Mouse (Mus musculus): ENCODE data around the gene Spsb3.

The Spsb3 gene

DNA sequence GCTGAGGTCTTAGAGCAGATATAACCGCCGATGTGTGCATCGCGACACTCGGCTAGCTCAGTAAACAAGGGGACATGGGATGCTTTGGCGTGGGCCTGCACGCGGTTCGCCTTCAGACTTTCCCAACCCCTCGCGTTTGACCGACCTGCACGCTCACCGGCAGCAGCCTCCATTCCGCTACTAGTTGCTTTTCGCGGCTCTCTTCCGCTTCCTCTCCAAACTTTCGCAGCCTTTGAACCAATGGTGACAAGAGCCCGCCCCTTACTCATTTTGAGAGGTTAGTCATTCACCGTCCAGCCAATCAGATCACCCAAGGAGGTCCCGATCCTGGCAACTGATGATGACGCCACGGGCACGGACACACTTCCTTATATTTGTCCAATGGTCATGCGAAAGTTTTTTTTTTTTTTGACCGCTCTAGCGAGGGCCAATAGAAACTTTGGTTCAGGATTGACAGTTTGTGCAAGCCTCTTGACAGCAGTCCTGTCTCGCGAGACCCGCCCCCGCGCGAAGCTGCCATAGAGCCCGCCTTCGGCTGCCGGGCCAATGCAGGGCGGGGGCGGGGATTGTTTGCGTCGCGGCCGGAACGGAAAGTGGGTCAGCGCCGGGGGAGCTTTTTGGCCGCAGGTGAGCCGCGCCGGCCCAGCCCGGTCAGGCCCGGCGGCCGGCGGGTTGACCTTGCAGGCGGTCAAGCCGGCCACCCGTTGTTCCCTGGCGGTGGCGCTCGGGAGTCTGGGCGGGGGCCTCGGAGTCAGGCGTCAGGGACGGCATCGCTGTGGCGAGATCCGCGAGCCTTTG lies at the start of gene Spsb3, which contains the start of gene Nubp2:
Gene Spsb3 (plus strand): TSS at position 510 of the 798 bp plus-strand sequence.
Gene Nubp2 (minus strand): TSS at position 216 of the 798 bp plus-strand sequence.
- ATAC-seq (ENCODE audit: insufficient number of reproducible peaks, low FRiP score, low TSS enrichment) = peak; percentile 87

DNA sequence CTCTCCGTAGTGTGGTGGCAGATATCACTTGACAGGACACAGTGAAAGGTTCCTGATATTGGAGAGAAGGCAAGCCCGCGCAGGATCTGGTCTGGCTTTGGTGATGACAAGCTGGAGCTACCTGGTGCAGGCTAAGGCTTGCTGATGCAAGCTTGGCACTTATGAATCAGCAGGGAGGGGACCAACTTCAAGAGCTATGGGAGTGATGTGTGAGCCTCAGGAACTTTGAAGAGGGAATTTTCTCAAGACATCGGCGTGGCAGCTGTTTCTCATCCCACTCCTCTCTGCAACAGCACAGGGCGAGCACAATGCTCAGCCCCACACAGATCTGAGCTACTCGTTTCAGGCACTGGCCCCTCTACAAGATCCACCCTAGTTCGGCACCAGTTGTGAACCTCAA lies 46.6 kb upstream of the Spsb3 start, which contains the start of gene Hagh:
Gene Hagh (plus strand): TSS at position 302 of the 400 bp plus-strand sequence.
- ATAC-seq (ENCODE audit: insufficient number of reproducible peaks, low FRiP score, low TSS enrichment) = no peak

DNA sequence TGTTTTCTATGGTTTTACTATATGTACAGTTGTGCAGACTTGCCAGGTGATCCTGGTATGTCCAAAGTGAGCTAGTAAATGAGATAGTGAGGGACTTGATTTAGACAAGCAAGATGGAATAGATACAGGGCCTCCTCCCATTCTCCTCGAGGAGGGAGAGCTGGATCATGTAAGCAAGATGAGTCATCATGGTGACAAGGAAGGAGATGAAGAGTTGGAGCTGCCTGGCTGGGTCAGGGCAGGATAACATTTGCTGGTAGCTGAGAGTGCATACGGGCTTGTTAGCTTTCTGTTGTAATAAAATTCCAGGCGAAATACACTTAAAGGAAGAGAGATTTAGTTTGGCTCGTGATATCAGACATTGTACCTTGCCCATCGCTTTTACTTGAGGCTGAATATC lies 46.1 kb upstream of the Spsb3 start:
- no peak for ATAC-seq (ENCODE audit: insufficient number of reproducible peaks, low FRiP score, low TSS enrichment)

DNA sequence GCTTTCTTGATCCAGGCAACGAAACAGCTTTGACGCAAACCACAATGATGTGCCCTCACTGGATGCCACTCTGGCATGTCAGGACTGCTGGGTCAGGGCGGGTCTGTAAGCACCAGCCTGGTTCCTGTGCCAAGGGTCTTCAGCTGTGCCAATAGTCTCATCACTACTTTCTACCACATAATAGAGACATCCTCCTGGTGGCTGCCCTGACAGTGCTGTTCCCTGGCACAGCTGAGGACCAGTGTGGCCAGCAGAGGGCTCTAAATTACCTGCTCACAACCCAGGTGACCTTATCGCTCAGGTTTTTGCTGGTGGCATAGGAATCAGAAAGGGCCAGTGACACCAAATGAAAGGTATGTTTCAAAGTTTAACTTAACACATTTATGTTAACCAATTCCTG lies 45.3 kb upstream of the Spsb3 start:
- ATAC-seq (ENCODE audit: insufficient number of reproducible peaks, low FRiP score, low TSS enrichment) = no peak

DNA sequence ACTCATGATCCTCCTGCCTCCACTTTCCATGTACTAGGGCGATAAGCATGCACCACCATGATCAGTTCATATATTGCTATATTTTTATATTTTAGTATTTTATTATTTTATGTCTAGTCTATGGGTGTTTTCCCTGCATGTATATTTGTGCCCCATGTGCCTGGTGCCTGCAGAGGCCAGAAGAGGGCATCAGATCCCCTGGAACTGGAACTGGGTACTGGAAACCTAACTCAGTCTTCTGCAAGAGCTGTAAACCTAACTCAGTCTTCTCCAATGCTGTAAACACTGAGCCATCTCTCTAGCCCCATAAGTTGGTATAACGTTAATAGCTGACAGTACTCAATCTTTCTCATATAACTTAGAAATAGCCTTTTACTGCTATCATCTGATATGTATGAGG lies 43.8 kb upstream of the Spsb3 start:
- no peak for ATAC-seq (ENCODE audit: insufficient number of reproducible peaks, low FRiP score, low TSS enrichment)

DNA sequence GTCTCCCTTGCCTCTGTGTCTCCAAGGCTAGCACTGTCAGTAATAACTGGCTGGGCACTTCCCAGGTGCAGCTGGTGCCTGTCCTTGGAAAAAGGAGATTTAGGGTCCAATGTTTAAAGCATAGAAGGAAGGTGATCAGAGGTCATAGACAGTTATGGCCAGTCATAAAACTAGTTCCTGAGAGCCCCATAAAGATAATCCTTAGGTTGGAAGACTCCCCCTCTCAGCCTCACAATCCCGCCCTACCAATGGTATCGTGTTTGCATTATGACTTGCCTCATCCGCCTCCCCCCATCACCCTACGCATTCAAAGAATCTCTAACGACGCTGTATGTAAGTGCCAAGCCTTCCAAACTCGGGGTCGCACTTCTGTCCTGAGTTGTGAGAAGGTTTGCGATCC lies 41.9 kb upstream of the Spsb3 start:
- no peak for ATAC-seq (ENCODE audit: insufficient number of reproducible peaks, low FRiP score, low TSS enrichment)

DNA sequence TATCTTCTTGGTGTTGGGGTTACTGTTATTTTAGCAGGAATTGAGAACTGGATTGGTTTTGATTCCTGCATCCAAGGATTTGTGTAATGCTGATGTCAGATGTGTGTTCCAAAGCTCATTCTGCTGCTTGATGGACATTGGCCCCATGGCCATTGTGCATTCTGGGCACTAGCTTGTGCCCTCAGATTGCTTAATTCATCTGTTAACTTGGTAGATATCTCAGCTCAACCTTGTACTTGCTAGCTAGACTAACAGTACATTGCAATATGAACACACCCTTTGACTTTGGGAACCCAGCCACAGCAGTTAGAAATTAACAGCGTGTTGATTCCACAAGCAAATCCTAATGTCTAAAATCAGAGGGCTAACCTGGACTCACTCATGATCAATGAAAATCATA lies 39.1 kb upstream of the Spsb3 start:
- no peak for ATAC-seq (ENCODE audit: insufficient number of reproducible peaks, low FRiP score, low TSS enrichment)

DNA sequence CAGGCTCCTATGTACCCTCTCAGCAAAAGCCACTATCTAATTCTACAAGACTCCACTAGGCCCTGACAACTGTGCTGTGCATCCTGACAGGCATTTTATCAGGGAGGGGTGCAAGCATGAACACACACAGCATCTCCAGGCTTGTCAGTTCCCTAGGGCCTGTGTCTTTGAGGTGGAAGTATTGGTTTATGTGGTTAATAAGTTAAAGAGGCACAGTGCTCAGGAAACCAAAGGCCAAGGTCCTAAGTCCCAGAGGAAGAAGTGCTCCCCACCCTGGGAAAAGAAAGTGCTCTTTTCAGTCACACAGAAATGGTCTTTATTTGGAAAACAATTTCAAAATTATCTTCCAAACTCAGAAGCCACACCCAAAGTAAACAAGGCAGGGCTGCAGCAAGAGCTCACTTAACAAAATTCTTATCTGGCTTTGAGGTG lies 37.8 kb upstream of the Spsb3 start:
- ATAC-seq (ENCODE audit: insufficient number of reproducible peaks, low FRiP score, low TSS enrichment) = no peak

DNA sequence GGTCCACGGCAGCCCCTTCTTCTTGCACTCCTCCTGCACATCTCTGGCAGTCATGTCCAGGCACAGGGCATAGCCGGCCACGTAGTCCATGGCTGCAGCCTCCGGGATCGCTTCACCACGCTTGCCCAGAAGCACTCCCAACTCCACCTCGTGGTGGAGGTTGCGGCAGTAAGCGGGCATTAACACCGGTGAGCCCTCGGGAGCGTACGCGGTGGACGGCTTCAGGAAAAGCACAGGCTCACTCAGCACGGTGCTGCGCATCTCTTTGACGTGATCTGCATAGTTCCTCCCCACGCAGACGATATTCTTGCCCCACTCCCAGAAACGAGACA lies 36.7 kb upstream of the Spsb3 start:
- peak; percentile 71 for ATAC-seq (ENCODE audit: insufficient number of reproducible peaks, low FRiP score, low TSS enrichment)

DNA sequence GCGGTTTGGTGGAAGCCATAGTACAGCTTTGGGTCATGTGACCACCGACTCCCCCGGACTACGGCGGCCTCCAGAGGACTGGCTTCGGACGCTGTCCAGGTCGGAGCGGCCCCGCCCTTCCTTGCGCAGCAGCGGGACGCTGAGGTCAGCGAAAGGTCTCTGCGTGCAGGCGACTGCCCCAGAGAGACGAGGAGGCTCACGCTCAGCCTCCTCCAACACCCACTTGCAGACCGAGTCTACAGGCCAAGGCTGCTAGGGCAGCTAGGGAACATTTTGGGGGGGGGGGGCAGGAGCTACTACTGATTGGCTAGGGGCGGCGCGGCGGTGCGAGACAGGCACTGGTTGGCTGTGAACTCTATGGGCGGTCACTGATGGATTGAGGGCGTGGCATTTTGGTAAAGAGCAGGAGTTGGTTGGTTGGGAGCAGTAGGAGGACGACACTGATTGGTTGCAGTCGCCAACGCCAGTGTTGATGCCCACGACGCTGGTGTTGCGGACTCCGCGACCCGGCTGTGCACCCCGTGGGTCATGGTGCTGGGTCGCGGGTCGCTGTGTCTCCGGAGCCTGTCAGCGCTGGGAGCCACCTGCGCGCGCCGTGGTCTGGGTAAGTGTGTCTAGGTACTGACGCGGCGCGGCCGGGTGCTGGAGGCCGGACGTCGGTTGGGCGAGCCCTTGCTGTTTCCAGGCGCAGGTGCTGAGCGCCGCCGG lies 36.2 kb upstream of the Spsb3 start, which contains the start of gene Fahd1:
Gene Fahd1 (minus strand): TSS at position 300 of the 708 bp plus-strand sequence.
- ATAC-seq (ENCODE audit: insufficient number of reproducible peaks, low FRiP score, low TSS enrichment) = peak; percentile 96

DNA sequence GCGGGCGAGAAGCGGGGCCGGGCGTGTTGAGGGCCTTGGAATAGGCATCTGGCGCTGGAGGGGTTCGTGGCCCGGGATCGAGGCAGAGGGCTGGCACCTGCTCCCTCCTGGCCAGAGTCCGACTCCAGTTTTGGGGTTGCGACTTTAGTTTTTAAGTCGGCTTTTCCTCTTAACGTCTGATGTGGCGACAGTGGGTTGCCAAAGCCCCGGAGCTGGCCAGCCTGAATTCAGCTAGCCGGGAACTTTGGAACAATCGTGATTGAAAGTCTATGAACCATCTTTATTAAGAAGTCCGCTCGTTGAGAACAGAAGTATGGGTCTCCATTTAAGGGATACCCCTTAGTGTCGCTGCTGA lies 35.7 kb upstream of the Spsb3 start:
- no peak for ATAC-seq (ENCODE audit: insufficient number of reproducible peaks, low FRiP score, low TSS enrichment)

DNA sequence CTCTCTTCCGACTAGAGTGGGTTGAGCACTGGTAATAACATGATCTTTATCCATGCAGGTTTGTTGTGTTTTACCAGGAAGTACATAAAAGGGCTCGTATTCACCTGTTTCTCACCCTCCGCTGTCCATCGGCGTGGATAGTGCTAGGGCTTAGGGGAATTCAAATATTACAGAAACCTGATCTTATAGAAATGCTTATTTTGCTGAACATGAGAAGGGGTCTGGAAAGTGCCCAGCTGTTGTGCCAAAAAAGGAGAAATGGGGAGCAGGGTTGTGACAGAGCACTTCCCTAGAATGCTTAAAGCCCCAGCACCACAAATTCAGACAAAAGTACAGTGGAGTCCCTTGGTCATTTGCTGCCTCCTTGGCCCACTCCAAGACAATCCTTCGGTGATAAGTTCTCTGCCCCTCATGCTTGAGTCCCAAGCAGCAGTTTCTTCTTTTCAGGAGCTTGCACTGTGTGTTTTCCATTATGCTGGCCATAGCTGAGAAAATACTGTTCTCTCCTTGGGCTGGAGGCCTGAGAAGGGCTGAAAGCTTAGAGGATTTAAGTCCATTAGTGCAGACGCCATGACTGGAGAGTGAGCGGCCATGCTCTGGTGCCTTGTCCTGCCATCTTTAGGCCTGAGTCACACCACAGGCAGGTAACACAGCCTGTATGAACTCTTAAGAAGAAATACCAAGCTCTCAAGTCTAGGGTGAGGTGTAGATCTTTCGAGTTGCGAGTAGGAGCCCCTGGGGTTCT lies 34.9 kb upstream of the Spsb3 start:
- no peak for ATAC-seq (ENCODE audit: insufficient number of reproducible peaks, low FRiP score, low TSS enrichment)

DNA sequence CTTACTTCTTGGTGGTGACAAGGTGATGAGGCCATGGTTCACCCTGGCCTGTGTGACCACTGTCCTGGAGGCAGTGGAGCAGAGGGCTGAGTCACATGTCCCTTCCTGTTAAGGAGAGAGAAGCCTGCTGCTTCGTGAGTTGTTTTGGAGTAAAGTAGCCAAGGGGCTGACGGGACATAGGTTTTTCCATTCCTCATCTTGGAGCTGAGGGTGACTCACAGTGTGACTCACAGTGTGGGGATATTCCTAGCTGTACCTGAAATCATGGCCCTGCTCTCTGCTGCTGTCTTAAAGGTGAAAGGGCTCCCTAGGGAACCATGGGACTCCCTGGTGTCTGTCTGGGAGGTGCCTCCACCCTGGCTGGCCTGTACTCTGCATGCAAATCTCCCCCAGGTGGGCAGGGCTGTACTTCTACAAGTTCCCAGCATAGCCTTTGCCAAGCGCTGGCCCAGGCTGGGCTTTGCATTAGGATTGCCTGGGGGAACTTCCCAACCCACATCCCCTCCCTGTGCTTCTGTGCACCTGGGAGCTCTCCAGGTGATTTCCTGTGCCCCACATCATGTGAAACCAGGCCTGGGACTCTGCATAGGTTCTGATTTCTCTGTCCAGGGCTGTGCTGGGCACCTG lies 30.5 kb upstream of the Spsb3 start:
- no peak for ATAC-seq (ENCODE audit: insufficient number of reproducible peaks, low FRiP score, low TSS enrichment)

DNA sequence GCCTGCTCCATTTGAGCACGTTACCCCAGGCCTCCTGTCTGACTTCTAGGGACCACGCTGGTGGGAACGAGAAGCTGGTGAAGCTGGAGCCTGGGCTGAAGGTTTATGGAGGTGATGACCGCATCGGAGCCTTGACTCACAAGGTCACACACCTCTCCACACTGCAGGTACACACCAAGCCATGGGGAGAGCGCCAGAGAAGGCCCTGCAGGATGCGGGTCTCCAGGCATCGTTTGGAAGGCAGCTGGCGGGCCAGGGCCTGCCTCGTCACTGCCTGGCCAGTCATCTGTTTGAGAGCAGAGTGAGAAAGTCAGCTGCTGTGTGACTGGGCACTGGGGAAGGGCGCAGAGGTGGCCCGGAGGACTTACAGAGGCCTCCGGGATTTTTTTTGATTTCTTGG lies 29.9 kb upstream of the Spsb3 start:
- ATAC-seq (ENCODE audit: insufficient number of reproducible peaks, low FRiP score, low TSS enrichment) = no peak

DNA sequence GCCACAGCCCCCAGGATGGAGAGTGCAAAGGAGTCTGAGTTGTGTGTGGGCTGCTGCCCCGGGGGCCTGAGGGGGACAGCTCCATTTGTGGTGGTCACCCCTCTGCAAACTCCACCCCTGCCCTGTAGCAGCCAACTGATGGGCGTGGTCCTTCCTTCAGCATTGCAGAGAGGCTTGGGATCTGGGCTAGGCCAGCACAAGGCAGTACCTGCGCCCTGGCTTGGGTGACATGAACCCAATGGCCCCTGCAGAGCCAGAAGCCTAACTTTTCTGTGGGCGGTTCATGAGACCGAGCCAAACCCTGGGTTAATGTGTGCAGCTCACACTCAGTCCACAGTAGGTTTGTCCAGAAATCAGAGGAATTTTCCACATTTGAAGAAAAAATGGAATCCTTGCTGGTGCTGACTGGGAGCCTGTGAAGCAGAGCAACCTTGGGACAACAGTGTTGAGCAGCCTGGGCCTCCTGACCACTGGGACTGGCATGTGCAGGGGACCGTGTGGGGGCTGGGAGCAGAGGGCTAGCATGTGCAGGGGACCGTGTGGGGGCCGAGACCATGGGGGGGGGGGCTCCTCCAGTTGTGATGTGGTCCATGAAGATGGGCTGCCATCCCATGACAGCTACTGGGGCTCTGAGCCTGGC lies 28.5 kb upstream of the Spsb3 start:
- ATAC-seq (ENCODE audit: insufficient number of reproducible peaks, low FRiP score, low TSS enrichment) = no peak

DNA sequence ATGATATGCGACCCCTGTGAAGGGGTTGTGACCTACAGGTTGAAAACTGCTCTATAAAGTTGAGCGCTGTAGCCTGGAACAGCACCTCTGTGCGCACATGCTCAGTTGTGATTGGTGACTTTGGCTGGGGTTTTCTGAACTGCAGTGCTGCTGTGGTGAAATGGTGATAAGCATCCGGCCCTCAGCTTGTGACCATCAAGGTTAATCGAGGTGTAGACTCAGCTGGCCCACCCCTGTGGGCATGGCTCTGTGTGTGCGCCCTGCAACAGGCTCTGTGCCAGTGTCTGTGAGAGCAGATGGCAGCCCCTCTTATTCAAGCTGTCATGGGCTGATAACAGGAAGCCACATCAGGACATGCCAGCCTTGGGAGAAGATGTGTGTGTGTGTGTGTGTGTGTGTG lies 27.5 kb upstream of the Spsb3 start:
- ATAC-seq (ENCODE audit: insufficient number of reproducible peaks, low FRiP score, low TSS enrichment) = no peak

DNA sequence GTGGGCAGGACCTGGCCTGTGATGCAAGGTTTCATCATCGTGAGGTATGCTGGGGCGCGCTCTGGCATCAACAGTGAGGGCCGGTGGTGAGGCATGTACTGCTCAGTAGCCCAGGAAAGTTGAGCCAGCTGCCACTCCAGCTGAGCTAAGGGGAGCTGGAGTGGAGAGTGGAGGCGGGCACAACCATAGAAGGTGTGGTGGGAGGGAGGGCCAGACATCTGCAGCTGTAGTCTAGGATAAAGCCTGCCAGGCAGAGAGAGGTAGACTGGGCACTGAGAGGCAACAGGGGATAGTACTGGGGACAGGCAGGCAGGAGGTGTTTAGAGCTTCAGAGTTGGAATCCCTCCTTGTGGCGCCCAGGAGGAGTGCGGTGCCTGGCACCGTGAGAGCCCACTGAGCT lies 26.4 kb upstream of the Spsb3 start:
- ATAC-seq (ENCODE audit: insufficient number of reproducible peaks, low FRiP score, low TSS enrichment) = no peak

DNA sequence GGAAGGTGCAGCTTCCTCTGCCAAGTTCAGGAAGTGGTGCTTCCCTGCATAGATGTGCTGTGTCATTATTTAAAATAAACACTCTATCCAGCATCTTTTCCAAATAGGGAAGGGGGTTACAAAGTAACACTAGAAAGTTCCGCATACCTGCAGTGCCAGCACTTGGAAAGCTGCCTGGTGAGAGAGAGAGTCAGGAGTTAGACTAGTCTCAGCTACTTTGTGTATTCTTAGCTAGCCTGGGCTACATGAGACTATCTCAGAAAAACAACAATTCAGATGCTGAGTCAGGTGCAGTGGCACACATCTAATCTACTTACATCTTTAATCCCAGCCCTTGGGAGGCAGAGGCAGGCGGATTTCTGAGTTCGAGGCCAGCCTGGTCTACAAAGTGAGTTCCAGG lies 24.7 kb upstream of the Spsb3 start:
- no peak for ATAC-seq (ENCODE audit: insufficient number of reproducible peaks, low FRiP score, low TSS enrichment)

DNA sequence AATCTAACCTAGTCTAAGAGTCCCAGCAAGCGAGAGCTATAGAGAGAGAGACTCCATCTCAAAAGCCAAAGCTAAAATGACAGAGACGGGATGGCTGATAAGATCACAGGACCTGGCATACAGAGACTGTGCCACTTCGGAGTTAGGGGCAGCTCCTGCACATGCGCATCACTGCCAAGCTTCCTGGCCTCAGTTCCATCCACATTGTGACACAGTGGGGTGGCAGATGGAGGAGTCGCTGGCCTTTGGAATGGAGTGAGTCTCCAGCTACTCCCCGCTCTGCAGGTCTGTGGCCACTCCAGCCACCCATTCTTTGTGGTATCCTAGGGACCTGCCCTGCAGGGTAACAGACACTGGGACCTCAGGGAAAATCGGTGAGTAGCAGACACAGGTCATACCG lies 20.7 kb upstream of the Spsb3 start, which contains the start of gene Igfals:
Gene Igfals (plus strand): TSS at position 222 of the 400 bp plus-strand sequence.
- peak; percentile 66; the same call in 1 of the 2 replicates for ATAC-seq (ENCODE audit: insufficient number of reproducible peaks, low FRiP score, low TSS enrichment)

DNA sequence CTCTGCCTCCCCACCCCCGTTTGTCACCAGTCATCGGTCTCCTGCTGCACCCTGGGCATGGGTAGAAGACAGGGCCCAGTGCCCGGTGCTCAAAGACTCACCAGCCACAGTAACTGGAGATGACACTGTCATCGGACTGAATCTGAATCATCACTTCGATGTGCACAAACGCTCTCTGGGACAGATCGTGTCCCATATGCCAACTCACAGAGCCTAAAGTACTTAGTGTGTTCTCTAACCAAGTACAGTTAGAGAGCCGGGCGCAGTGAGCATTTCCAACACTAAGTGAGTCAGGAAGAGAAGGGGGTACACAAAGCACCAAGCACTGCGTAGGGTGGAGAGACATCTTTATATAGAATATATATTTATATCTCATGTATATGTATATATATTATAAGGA lies 18.5 kb upstream of the Spsb3 start:
- no peak for ATAC-seq (ENCODE audit: insufficient number of reproducible peaks, low FRiP score, low TSS enrichment)
